Mouse (Mus musculus) T-helper 1 cell (primary cell): ENCODE measurements around the gene Cebpz.

Source experiments
- in situ Hi-C: fragments of 300-600 bp; cut with MboI, MseI; formaldehyde crosslinking; loops from one replicate; pipeline ENCODE4 v1.15.1; 2025; ENCODE audit warnings: high pct_unique_total_duplicates

Gene Cebpz

DNA sequence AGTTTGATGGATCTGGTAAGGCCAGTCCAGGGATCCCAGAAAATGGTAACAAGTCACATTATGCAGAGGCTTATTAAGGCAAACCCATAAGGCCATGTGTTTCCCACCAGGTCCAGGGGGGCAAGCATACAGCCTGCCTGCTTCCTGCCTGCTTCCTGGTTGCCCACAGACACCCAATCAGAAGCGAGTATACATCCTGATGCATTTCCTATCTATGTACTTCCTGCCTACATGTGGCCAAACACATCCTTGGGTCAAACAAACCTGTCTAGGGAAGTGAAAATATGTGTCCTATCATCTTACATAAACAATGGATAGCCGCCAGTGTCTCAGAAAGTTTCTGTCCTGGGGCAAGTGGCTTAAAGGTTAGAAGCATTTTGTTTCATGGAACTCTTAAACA lies 33.7 kb downstream of the Cebpz start:
- in situ Hi-C loops, result no loop called here

DNA sequence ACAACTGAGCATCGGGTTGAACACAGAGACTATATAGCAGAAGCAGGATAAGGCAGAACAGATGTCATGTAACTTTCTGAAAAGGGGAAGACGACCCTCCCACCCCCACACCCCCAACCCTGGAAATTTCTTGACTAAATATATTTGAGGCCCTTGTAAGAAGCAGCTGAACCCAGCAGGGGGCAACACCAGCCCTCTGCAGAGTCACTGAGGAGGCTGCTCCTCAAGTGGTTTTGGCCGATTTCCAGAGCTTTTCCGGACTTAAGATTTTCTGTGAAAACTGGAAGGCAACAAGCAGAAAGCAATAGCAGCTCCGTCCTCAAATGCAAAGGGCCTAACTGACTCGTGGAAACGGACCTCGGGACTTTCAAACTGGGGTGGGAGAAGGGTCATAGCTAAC lies 41.5 kb downstream of the Cebpz start:
- in situ Hi-C loops, result no loop called here

- in situ Hi-C loops, result no loop called here
Observed at GRCm38 (mm10) chr17:78894991-78895390, 41.9 kb downstream of the Cebpz start.

DNA sequence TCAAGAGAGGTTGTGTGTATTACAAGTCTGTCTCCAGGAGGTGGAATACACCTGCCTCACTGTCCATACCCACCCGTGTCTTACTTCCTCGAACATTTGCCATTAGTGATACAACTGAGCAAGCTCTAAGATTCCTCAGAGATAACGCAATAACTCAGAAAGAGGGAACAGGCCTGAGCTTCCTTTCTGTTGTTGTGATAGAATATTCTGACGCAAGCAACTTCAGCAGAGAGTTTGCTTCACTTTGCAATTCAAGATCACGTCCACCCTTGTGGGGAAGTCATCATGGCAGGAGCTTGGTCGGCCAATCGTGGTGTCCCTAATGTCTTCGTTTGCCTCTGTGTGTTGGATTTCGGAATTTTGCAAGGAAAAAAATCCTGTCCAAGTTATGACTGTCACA lies 45.8 kb downstream of the Cebpz start:
- in situ Hi-C loops, result no loop called here

DNA sequence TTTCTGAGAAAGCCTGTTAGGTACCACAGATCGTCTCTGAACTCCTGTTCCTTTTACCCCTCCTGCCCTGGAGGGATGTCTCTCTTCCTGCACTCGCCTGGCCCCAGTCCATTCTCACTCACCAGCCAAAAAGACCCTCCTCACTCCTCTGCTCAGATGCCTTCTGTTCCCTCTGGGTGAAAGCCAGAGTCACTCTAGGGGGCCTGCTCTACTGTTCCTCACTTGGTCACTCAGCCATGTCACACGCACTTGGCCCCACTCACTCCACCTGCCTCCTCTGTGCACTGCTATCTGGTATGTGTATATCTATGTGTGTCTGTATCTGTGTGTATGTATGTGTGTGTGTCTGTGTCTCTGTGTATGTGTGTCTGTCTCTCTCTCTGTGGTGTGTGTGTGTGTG lies 47.7 kb downstream of the Cebpz start:
- in situ Hi-C loops, result no loop called here

DNA sequence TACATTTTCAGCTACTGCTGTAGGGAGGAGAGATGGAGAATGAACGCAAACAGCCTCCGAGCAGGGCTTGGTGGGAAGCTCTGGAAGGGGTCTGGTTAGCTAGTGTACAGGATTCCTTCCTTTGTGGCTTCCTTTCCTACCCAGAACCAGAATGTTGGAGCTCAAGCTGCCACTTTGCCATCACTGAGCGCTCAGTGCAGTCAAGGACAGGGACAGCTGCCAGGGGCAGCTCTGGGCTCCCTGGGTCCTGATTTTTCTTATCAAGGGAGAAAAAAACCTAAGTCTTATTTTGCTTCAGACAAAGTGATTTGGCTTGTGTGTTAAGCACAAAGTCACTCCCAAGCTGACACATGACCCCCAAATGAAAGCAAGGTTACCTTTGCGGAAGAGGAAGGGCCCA lies 48.3 kb downstream of the Cebpz start:
- in situ Hi-C loops, result no loop called here

DNA sequence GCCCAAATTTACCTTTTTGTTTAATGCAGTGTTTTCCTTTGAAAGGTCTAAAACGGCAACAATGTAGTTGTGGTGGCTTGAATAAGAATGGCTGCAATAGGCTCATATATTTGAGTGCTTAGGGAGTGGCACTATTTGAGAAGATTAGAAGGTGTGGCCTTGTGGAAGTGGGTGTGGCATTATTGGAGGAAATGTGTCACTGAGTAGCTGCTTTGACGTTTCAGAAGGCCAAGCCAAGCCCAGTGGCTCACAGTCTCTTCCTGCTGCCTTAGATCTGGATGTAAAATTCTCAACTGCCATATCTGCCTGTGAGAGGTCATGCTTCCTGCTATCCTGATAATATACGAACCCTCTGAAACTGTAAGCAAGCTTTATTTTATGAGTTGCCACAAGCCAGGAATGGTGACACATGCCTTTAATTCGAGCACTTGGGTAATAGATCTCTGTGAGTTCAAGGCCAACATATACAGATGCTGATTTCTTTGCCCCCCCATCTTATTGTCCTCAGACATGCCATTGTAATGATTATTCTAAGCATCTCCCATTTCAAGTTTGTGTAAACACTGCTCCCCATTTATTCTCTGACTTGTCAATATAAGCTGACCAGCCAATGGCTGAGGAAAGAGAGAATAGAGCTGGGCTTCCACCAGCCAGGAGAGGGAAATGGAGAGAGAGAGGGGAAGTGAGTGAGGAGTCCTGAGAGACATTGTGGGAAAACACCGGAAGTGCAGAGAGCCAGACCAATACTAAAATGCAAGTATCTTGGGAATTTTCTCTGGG lies 51.4 kb downstream of the Cebpz start:
- in situ Hi-C loops, result no loop called here

- in situ Hi-C loops, result loop anchor here (5.0 kb wide), 1 partner anchor 34 kb away; the partner anchor contains the start of gene Cebpzos
Observed at GRCm38 (mm10) chr17:78883291-78883690, 53.6 kb downstream of the Cebpz start.

DNA sequence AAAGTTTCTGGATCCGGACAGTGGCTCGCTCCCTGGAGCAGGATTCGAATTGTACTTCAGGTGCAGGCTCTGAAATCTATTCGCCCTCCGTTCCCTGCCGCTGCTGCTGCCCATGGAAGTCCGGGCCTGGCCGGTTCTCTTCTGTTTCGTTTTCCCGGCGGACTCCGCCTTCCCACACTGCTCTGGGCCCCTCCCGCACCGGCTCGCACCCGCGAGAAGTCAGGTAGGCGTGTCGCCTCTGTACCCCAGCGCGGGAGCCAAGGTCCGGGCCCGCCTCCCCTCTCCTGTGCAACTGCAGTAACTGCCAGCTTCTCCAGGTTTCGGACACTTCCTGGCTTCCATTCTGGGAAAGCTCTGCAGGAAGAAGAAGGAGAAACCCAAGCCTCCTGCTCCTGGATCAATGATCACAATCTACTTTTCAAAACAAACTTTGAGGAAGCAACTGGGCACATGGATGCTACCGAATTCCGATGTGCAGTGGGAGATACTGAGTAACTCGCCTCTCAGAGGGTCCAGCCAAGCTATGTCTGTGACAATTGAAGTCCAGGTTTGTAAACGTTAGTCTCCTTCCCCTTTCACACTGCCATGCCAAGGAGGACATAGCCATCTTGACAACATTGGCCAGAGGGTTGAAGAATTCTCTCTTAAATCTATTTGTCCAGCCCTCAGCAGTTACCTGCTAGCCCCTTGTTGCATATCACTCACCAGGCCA lies 54.3 kb downstream of the Cebpz start, which contains the start of gene Eif2ak2:
Gene Eif2ak2, minus strand, starts transcription at position 173 of the 712 bp plus-strand sequence.
- in situ Hi-C loops, result loop anchor here (5.0 kb wide), 1 partner anchor 35 kb away; the partner anchor contains the start of gene Cebpzos

DNA sequence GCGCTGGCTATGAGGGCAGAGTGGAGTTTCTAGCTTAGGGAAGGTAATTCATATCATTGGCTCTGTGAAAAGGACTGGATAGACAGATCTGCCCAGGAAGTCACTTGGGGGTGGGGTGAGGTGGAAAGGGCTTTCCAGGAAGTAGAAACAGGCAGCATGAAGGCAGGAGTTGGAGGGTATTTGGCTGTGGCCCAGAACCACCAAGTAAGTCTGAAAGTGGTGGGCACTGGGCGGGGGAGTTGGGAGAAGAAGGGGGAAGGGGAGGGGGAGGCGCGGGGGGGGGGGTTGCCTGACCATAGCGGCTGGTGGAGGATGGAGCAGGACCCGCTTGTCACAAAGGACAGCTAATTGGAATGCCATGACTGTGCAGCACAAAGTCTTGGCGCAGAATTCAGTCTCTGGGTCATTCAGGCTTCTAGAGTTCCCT lies 55.0 kb downstream of the Cebpz start:
- in situ Hi-C loops, result loop anchor here (5.0 kb wide), 1 partner anchor 35 kb away; the partner anchor contains the start of gene Cebpzos

- in situ Hi-C loops, result no loop called here
Observed at GRCm38 (mm10) chr17:78873886-78874285, 63.0 kb downstream of the Cebpz start.
